Mouse (Mus musculus): ENCODE data around the gene Rnf208. TPM values are rescaled to one million over a fixed set of nuclear protein-coding genes. Genes with fewer than 3 reads are reported as not detected.
A peak's percentile ranks its signal among the peaks of the same experiment; 100 is the strongest.

Gene Rnf208
- polyA plus RNA-seq (2012; rRNA removed) = 12.9 and 14.1 TPM in 2 replicates

DNA sequence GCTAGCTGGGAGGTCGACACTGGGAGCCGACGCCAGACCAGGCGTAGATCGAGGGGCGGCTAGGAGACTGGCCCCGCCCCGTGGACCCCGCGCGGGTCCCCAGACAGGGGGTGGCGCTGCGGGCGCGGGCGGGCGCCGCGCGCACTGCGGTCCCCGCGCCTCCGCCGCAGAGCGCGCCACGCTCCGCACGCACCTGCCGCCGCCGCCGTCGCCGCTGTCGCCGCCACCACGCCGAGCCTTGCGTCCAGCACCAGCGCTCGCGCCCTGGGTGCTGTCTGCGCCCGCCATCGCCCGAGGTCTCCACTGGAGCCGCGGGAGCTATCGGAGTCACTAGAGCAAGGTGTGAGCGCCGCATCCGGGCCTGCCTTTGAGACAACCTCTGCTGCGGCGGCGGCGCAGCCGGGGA lies at the start of gene Rnf208, which contains the start of gene Cysrt1:
Gene Rnf208 (plus strand): TSS at position 155 of the 406 bp plus-strand sequence.
Gene Cysrt1 (minus strand): TSS at position 352 of the 406 bp plus-strand sequence.
- no peak for DNase-seq (ENCODE audit: low spot score)

DNA sequence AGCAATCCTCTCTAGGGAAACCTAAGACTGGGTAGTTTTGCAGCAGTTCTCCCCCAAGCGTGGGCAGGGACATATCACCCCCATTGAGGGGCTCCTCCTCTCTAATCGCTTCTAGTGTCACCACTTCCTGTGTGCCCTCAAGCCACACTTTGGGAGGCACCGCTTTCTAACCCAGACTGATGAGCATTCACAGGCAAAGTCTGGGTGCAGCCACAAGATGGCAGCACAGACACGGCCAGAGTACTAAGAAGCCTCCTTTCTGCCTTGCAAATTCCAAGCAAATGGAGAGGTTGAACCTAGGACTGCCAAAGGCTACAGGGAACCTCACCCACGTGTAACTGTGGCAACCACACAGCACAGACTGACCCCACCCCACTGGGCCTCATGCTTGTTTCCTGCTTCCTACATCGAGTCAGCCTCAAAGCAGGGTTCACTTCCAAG lies 48.7 kb upstream of the Rnf208 start:
- no peak for DNase-seq (ENCODE audit: low spot score)

DNA sequence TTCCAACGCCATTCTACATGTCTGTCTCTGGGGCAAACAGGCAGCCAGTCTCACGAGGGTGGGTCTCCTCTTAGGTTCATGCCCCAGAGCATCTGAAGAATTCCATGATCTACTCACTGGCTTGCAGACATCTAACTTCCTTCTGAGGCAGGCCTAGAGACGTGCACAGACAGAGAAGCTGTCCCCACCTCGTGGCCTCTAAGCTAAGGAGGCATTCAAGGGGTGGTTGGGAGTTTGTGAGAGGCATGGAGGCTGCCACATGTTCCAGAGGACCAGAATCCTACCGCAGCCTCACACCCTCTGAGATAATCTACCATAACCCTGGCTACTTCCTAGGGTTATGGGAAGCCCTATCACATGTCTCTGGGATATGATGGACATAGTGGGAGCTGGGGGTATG lies 48.0 kb upstream of the Rnf208 start:
- DNase-seq (ENCODE audit: low spot score) = no peak

DNA sequence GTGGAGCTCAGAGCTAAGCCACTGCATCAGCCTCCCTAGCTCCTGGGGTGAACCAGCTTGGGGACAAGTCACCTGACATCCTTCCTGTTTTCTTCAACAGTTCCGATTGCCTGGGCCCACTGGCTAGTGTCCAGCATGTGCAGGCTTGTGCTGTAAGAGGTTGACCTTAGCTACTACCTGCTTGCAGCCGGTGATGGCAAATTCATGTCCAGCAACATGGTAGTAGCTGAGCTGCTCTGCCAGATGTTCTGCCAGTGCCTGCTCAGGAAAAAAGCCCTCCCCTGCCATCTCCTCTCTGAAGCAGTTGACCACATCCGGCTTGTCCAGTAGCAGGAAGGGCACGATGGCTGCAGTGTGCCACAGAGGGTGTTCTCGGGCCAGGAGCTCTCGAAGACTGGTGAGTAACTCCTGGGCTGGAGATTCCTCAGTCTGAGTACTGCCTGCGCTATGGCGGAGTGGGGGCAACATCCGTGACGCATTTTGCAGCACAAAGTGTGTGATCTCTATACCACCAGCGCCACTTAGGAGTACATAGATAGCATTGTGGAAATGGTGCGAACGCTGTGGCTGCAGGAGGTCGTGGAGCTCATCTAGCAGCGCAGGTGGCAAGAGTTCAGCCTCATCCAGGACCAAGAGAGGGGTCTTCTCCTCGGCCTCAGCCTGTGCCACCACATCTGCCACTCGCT lies 47.4 kb upstream of the Rnf208 start:
- DNase-seq (ENCODE audit: low spot score) = no peak

DNA sequence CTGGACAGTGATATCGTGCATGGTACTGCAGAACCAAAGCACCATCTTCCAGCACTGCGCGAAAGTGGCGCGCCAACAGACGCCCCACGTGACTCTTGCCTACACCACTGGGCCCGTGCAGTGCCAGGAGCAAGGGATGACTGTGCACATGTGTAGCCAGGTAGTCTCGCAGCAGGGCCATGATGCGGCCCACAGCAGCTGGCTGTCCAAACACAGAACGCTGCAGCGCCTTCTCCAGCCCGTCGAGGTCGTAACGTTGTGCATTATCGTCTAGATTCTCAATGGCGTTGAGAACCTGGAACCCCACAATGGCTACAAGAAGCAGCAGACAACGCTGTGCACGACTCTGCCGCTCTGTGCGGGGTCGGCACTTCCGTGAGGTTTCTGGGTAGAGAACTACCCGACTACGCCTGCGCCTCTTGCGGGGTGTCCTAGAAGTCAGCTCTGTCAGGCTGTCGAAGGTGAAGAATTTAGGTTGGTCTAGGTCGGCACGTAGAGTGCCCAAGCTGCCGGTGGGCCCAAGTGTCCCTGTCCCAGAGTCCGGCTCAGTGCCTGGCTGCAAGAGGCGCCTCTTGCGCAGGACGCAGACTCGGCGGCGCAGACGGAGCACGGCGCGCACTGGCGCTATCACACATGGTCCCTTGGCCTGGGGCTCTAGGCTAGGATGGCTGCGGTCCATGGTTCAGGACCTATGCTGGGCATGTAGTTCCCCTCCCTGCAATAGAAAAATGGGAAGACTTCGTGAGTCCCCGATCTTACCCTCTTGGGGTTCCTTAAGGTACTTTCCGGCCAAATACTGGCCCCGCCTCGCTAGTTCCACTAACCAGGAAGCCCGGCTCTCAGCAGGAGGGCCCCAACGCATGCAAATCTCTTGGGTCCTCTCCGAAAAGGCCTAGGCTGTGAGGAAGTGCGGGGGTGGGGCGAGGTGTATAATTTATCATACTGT lies 46.6 kb upstream of the Rnf208 start:
- no peak for DNase-seq (ENCODE audit: low spot score)

DNA sequence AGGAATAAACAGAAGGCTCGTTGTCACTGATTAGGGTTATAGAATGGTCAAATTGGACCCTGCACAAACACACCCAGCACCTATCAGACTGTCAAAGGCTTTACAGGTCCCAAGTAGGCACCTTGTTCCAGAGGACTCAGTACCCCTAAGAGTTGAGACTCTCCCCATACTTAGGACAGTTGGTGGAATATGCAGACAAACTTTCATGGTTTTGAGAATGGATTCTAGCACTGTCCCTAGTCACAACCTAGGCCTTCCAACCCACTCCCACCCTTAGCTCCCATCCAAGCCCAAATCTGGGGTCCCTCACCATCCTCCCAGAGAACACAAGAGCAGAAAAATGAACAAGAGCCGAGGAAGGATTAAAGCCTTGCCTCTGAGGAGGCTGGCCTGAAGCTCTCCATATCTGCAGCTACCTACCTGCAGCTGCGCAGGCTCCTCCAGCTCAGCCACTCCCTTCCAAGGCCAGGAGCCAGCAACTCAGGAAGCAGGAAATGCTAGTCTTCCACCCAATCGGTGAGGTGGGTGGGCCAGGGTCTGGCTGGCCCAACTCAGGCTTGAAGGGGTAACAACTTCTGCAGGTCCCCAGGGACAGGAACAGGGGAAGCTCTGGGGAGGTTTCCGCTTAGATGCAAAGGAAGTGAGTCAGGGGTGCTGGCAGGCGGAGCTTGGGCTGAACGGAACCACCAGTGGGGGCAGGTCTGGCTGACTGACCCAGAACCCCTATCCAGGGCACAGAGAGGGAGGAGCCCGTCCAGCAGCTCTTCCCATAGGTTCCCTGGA lies 45.7 kb upstream of the Rnf208 start, which contains the start of gene Tor4a:
Gene Tor4a (minus strand): TSS at position 715 of the 783 bp plus-strand sequence.
- DNase-seq (ENCODE audit: low spot score) = peak; percentile 67

DNA sequence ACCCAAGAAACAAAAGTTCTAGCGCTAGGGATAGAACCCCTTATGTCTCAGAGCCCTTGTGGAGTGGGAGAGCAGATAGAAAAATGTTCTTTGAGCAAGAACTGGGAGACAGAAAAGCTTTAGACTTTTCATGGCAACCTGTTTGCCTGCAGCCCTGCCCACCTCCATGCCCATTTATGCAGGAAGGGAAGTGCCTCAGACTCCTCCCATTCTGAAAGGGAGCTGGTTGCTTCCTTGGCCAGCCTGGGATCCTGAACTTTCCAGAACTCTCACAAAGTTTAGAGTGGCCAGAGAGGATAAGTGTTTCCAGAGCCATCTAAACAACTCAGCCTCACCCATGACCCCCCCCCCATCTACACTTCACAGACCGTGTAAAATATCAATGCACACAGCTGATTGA lies 44.9 kb upstream of the Rnf208 start:
- DNase-seq (ENCODE audit: low spot score) = no peak

DNA sequence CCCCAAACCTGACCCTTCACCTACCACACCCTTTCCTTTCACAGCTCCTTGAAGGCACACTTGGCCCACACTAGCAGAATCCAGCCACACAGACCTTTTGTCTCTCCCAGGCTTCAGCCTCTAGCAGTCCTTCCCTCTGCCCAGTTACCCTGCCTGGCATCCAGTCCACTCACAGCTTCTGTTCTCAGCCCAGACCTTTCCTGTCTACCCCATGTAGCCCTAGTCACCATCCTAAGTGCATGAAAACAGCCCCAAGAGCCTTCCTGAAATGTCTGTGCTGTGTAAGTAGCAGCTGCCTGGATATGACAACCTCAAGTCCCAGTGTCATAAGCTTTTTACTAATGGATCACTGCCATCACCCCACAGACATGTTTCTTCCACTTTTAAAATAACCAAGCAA lies 44.1 kb upstream of the Rnf208 start:
- DNase-seq (ENCODE audit: low spot score) = no peak

DNA sequence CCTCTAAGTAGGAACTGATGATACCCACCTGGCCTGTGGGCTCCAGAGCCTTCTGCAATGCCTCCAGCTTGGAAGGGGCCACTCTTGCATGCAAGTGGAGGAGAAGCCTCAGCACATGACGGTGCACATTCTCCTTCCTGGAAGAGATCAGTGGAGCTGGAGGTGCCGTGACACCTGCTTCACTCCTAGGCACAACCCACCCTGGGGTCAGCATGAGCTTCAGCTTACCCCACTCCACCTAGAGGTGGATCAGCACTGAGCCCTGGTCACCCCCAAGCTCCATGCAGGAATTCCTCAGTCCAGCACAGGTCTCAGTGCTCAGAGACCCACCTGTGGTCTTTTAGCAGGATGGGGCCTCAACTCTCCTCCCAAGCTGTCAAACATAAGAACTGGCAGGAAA lies 41.4 kb upstream of the Rnf208 start:
- DNase-seq (ENCODE audit: low spot score) = no peak

DNA sequence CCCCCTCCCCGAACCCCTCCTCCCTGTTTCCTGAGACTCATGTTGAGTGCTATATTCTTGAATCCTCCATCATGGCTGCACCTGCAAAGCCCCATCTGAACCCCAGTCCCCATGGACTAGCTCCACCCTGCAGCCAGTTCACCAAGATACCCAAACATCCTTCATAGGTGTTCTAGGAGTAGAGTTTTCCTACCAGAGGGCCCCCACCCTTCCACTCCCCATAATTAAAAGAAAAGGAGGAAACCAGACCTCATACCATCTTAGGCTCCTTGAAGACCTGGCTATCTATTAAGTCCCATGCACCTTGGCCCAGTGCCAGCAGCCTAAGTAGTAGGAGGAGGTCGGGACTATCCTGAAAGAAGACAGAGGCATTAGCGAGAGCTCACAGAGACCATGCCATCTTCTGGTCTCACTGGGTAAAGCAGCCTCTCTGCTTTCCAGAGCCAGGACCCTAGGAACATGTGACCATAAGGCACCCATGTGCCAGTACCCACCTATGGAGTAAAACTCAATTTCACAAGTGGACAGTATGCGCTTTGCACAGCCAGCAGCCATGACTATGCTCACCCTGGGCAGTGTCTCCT lies 38.3 kb upstream of the Rnf208 start:
- no peak for DNase-seq (ENCODE audit: low spot score)

DNA sequence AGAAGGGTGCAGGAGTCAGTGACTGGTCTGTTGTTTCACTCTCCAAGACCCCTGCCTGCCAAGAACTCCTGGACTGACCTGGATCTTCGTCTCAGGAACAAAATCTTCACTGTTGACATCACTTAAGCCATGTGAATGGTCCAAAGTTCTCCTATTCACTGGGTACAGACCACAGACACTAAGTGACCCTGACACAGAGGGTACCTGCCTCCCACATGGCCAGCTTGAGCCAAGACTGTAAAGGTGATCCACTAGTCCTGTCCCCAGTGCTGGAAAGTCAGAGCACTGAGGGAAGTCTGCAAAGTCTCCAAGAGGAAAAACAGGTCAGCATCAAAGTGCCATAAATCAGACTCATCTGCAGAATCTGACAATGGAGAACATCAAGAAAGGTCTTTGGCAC lies 34.5 kb upstream of the Rnf208 start:
- DNase-seq (ENCODE audit: low spot score) = no peak

DNA sequence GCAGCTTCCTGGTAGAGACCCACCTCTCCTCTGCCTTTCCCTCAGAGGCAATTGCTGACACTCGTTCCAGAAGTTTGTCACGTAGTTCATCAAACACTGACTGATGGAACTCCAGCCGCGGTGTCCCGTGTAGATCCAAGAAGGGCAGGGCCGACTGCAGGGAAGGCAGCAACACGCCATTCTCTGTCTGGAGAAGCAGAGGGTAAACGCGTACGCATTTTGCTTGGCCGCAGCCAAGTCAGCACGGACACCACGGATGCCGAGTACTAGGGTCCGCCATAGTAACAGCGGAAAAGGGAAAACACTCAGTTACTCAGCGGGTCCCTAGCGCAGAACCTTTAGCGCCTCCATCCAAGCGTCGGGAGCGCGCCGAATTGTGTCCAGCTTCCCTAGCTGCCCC lies 31.4 kb upstream of the Rnf208 start:
- DNase-seq (ENCODE audit: low spot score) = no peak

DNA sequence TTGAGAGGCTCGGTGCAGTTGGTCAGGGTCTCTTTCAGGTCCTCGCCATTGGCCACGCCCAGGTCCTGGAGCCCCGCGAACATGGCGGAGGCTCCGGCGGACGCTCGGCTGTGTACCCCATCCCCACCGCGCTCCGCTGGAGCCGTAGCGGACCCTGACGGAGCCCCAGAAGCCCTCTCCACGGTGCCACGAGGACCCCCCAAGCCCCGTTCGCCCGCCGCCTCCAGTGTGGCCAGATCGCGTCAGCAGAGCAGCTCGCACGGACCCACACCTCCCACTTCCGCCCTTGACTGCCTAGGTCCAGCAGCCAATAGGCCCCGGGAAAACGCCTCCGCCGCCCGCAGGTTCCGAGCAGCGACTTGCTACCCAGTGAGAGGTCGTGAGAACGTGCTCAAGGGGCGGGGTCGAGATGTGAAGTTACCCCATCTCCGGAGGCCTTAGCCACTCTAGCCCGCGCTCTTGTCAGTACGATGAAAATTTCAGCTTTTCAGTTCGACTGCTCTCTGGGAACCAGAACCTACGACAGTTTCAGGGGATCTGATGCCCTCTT lies 30.9 kb upstream of the Rnf208 start, which contains the start of gene Nelfb:
Gene Nelfb (minus strand): TSS at position 369 of the 550 bp plus-strand sequence.
- peak; percentile 85 for DNase-seq (ENCODE audit: low spot score)

DNA sequence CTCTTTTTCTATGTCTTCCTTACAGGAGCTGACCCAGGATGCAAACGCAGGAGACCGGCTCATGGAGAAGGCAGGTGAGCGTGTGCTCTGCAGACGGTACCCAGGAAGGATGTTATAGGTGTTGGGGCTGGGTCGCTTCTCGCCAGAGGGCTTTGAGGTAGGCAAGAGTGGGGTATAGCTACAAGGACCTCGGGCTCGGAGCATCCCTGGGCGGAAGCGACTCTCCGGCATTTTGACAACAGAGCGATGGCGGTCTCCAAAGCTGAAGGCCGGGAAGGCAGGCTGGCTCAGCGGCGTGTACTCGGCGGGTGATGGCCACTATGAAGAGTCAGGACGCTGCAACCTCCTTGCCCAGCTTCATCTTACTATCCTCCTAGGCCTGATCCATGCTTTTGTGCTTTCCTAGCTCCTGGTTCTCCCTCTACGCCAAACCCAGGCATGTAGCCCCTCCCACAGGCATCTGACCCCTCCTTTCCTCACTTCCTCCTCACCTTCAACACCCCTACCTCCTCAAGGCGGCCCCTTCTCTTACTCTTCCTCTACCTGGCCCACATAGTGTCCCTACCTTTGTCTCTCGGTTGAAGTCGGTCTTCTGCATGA lies 28.7 kb upstream of the Rnf208 start:
- no peak for DNase-seq (ENCODE audit: low spot score)

DNA sequence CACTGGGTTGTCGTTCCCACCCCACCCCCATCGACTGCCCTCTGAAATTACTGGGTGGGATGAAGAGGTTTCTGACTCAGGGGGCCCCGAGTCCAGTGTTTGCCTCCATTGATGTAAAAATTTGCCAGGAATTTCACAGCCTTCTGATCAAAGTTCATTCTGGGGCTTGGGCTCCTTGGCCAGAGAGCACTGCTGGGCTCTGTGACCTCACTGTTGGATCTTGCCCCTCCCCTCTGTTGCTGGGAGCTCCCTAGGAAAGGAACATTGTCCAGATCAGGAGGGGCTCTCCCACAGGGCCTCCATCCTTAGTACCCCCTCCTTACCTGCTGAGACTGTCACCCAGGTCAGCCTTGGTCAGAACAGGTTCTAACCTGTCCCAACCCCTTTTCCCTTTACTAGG lies 27.6 kb upstream of the Rnf208 start, which contains the start of gene Stpg3:
Gene Stpg3 (minus strand): TSS at position 194 of the 400 bp plus-strand sequence.
- DNase-seq (ENCODE audit: low spot score) = no peak

DNA sequence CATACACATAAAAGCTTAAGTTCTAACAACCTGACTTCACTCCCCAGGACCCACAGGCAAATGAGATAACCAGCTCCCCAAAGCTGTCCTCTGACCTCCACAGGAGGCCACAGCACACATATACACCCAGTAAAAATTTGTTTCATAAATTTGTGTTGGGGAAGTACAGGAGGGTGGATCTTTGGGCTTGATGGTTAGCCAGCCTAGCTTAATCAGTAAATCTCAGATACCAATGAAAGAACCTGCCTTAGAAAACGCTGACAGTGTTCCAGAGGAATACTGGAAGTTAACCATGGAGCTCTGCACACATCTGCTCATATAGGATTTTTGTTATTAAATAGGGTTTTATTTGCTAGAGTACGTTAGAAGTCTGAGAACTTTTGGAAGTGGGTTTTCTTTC lies 24.4 kb upstream of the Rnf208 start:
- DNase-seq (ENCODE audit: low spot score) = no peak

DNA sequence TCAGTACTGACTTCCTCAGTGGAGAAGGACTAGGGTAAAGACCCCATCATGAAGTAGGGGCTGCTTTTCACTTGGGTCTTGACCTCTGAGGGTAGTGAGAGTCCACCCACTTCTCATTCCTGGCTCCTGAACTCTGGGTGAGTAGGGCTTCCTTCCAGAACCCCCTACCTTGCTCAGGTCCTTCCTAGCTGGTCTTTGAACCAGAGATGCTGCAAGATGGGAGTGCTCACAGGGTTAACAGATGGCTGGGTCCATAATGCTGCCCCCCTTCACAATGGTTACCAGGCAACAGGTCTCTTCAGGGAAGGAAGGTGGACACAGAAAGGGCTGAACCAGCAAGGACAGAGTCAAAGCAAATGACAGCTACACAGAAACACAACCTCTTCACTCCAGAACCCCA lies 23.6 kb upstream of the Rnf208 start, which contains the start of gene Fam166a:
Gene Fam166a (plus strand): TSS at position 301 of the 400 bp plus-strand sequence.
- DNase-seq (ENCODE audit: low spot score) = no peak

DNA sequence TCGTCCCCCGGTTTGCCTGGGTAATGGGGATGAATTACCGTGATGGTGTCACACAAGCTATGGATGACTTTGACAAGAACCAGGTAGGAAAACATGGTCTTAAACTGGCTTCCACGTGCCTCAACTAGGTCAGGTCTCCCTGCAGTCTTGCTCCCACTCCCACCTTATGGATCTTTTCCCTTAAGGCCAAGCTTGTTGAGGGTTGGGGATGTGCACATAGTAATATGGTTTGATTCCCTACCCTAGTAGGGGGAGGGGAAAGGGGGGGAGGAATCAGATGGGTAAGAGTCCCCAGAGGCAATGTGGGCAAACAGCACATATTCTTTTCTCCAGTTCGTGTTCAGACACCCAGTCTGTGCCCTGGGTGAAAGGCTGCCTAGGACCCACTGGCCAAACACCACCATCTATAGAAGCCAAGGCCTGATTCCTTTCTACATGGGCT lies 20.7 kb upstream of the Rnf208 start:
- DNase-seq (ENCODE audit: low spot score) = no peak

DNA sequence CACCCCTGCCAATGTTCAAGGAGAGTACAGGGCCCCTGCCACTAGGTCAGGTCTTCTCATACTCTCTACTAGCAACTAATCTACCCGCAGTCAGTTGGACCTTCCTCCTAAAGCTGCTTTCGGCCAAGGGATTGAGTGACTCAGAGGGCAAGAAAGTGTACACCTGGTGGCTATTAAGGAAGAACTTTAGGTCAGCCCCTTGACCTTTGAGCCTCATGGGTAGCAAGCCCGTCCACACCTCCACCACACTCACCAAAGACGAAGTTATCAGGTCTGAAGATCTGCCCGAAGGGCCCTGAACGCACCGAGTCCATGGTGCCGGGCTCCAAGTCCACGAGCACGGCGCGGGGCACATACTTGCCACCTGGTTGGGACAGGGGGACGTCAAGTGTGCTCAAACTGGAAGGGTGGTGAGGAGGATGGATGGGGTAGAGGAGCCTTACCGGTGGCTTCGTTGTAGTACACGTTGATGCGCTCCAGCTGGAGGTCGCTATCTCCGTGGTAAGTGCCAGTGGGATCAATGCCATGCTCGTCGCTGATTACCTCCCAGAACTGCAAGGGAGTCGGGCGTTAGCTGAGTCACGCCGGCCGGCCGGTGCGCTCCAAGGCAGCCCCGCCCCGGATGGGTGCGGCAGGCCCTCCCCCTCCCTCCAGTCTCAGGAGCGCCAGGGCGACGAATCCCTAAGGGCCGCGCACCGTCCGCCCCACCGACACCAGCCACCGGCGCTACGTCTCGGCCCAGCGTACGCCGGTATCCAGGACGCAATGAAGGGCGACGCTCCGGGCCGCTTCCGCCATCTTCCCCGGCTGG lies 18.2 kb upstream of the Rnf208 start:
- peak; percentile 87 for DNase-seq (ENCODE audit: low spot score)

DNA sequence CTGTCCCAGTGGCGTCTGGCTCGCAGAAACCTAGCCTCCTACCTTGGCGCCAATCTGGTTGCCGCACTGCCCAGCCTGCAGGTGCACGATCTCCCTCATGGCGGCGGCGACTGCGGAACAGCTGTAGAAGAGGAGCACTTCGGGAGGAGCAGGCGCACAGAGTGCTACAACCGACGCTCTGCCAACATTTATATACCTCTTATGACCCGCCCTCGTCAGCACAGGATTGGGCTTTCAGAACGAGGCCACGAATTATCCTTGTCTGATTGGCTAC lies 17.6 kb upstream of the Rnf208 start, which contains the start of gene Tubb4b:
Gene Tubb4b (minus strand): TSS at position 211 of the 274 bp plus-strand sequence.
- DNase-seq (ENCODE audit: low spot score) = no peak
